Mouse (Mus musculus): ENCODE measurements around the gene Clstn1.
A peak's percentile ranks its signal among the peaks of the same experiment; 100 is the strongest.

Gene Clstn1

GRCm38 (mm10) chr4:149640831-149641230 is 54.6 kb downstream of the Clstn1 start:
- no peak for DNase-seq

GRCm38 (mm10) chr4:149641400-149641799 is 55.1 kb downstream of the Clstn1 start:
- no peak for DNase-seq

GRCm38 (mm10) chr4:149641956-149642355 is 55.7 kb downstream of the Clstn1 start:
- no peak for DNase-seq

- no peak for DNase-seq
These were observed 59.5 kb downstream of the Clstn1 start for GRCm38 (mm10) chr4:149645761-149646160.

GRCm38 (mm10) chr4:149648031-149648805 is 62.0 kb downstream of the Clstn1 start:
- no peak for DNase-seq

GRCm38 (mm10) chr4:149650493-149651193 is 64.4 kb downstream of the Clstn1 start:
- peak; percentile 75 for DNase-seq

- DNase-seq, result peak; percentile 50
These were observed 68.0 kb downstream of the Clstn1 start for GRCm38 (mm10) chr4:149654232-149654631.

GRCm38 (mm10) chr4:149657858-149658416 is 71.7 kb downstream of the Clstn1 start:
- no peak for DNase-seq

GRCm38 (mm10) chr4:149659495-149660116 is 73.3 kb downstream of the Clstn1 start:
- DNase-seq, result no peak

- DNase-seq, result no peak
These were observed 74.3 kb downstream of the Clstn1 start for GRCm38 (mm10) chr4:149660598-149660997.

- no peak for DNase-seq
These were observed 75.8 kb downstream of the Clstn1 start for GRCm38 (mm10) chr4:149661967-149662589.

GRCm38 (mm10) chr4:149663849-149664503 is 77.7 kb downstream of the Clstn1 start:
- DNase-seq, result no peak

- DNase-seq, result no peak
These were observed 78.9 kb downstream of the Clstn1 start for GRCm38 (mm10) chr4:149665016-149665691.

GRCm38 (mm10) chr4:149665692-149666090 is 79.4 kb downstream of the Clstn1 start:
- no peak for DNase-seq

- DNase-seq, result no peak
These were observed 84.9 kb downstream of the Clstn1 start for GRCm38 (mm10) chr4:149671175-149671574.

GRCm38 (mm10) chr4:149672747-149673146 is 86.5 kb downstream of the Clstn1 start:
- no peak for DNase-seq

- DNase-seq, result no peak
These were observed 88.6 kb downstream of the Clstn1 start for GRCm38 (mm10) chr4:149674814-149675377.

- DNase-seq, result peak; percentile 80
These were observed 89.4 kb downstream of the Clstn1 start for GRCm38 (mm10) chr4:149675378-149676261.

- no peak for DNase-seq
These were observed 91.7 kb downstream of the Clstn1 start for GRCm38 (mm10) chr4:149678006-149678405.

- DNase-seq, result no peak
These were observed 92.9 kb downstream of the Clstn1 start for GRCm38 (mm10) chr4:149679056-149679770.

All from cerebellum, adult 8-10 months (tissue).